10 mouse cellular contexts compared by ENCODE assay signal in genomic region chr6:101353701-101354100, GRCm38 (mm10). TPM values are rescaled to one million over a fixed set of nuclear protein-coding genes. Genes with fewer than 3 reads are reported as not detected.
A peak's percentile ranks its signal among the peaks of the same experiment; 100 is the strongest.
DNase-seq lines count a peak whose midpoint lies in the region; ATAC-seq lines count a peak whose summit lies in the region.
"Had no signal": no experiment of that assay in that cellular context is flagged by ENCODE, and none has a peak within 500 bp of the region (broad histone marks: within the 10 kb centered on the region; RNA-seq: fewer than 3 reads in every experiment).

No protein-coding gene starts in this region.

- whole genome bisulfite sequencing in heart, embryonic 12.5 days: 65% methylated on average over 7 of the region's 7 CpGs
- WGBS in kidney, embryonic 14.5 days: 67% methylated on average over 7 of the region's 7 CpGs
- 51% methylated on average over 7 of the region's 7 CpGs for WGBS in midbrain, embryonic 13.5 days
- 74% methylated on average over 7 of the region's 7 CpGs for WGBS in midbrain, embryonic 11.5 days
- WGBS in stomach, embryonic 16.5 days: 76% methylated on average over 7 of the region's 7 CpGs

- H3K9me3 ChIP-seq in heart, embryonic 12.5 days (replicated peaks): no peaks in the 10 kb centered on the region
- H3K9me3 ChIP-seq in kidney, embryonic 14.5 days (ENCODE audit: control insufficient read depth, low read length): no peaks in the 10 kb centered on the region
- no peaks in the 10 kb centered on the region for H3K9me3 ChIP-seq in midbrain, embryonic 13.5 days
- no peaks in the 10 kb centered on the region for H3K9me3 ChIP-seq in midbrain, embryonic 11.5 days (ENCODE audit: control insufficient read depth, low read length)
- no peaks in the 10 kb centered on the region for H3K9me3 ChIP-seq in stomach, embryonic 16.5 days (replicated peaks; ENCODE audit: control insufficient read depth, low read length)

- DNase-seq in heart, adult 9 months (ENCODE audit: low spot score in 2 of 2): no peak
- peak; percentile 18 to 61 for DNase-seq in kidney, adult 8-10 months
- DNase-seq in midbrain, embryonic 11.5 days (ENCODE audit: low spot score, missing footprints): no peak
- DNase-seq: layer of hippocampus, adult 9-11 months; lung, postnatal 14 days had no signal

- ATAC-seq in heart, embryonic 12.5 days (ENCODE audit: insufficient number of reproducible peaks, low FRiP score): no peak
- ATAC-seq in kidney, embryonic 14.5 days (ENCODE audit: low FRiP score, low TSS enrichment): no peak
- ATAC-seq in midbrain, embryonic 13.5 days: peak; percentile 44; the same call in 1 of the 2 replicates
- ATAC-seq in midbrain, embryonic 11.5 days (ENCODE audit: low FRiP score): no peak
- ATAC-seq in stomach, embryonic 16.5 days (ENCODE audit: insufficient read depth, low FRiP score): no peak
- ATAC-seq: CD4-positive, CD25-positive, alpha-beta regulatory T cell, adult 4 months had no signal

- H3K4me3 ChIP-seq in heart, embryonic 12.5 days: no peak overlapping the region
- H3K4me3 ChIP-seq in kidney, embryonic 14.5 days (ENCODE audit: low read length): no peak overlapping the region
- H3K4me3 ChIP-seq in midbrain, embryonic 13.5 days (replicated peaks): no peak overlapping the region
- no peak overlapping the region for H3K4me3 ChIP-seq in midbrain, embryonic 11.5 days (ENCODE audit: low read depth, low read length)
- no peak overlapping the region for H3K4me3 ChIP-seq in stomach, embryonic 16.5 days (replicated peaks; ENCODE audit: low read length)

- 0 out of 2 replicates have a peak overlapping the region, but pooled peaks have one; percentile 10 for H3K9ac ChIP-seq in heart, embryonic 12.5 days
- no peak overlapping the region for H3K9ac ChIP-seq in kidney, embryonic 14.5 days (ENCODE audit: low read depth, low read length)
- H3K9ac ChIP-seq in midbrain, embryonic 13.5 days (replicated peaks): no peak overlapping the region
- no peak overlapping the region for H3K9ac ChIP-seq in midbrain, embryonic 11.5 days (ENCODE audit: low read length)
- no peak overlapping the region for H3K9ac ChIP-seq in stomach, embryonic 16.5 days (ENCODE audit: low read length)

- H3K4me2 ChIP-seq in heart, embryonic 12.5 days: peak overlapping the region; percentile 46
- H3K4me2 ChIP-seq in kidney, embryonic 14.5 days (replicated peaks; ENCODE audit: low read depth, low read length): no peak overlapping the region
- no peak overlapping the region for H3K4me2 ChIP-seq in midbrain, embryonic 13.5 days (replicated peaks)
- H3K4me2 ChIP-seq in midbrain, embryonic 11.5 days: no peak overlapping the region
- H3K4me2 ChIP-seq in stomach, embryonic 16.5 days (ENCODE audit: low read depth, low read length): no peak overlapping the region

- H3K27me3 ChIP-seq in heart, embryonic 12.5 days (replicated peaks): no peaks in the 10 kb centered on the region
- H3K27me3 ChIP-seq in kidney, embryonic 14.5 days (ENCODE audit: control insufficient read depth, insufficient read depth, low read length): no peaks in the 10 kb centered on the region
- 0 out of 2 replicates have a peak, but pooled peaks cover 5% of the 10 kb centered on the region for H3K27me3 ChIP-seq in midbrain, embryonic 13.5 days
- no peaks in the 10 kb centered on the region for H3K27me3 ChIP-seq in midbrain, embryonic 11.5 days (ENCODE audit: control insufficient read depth, insufficient read depth, low read length)
- H3K27me3 ChIP-seq in stomach, embryonic 16.5 days (ENCODE audit: control insufficient read depth, insufficient read depth, low read length): no peaks in the 10 kb centered on the region

- H3K36me3 ChIP-seq in heart, embryonic 12.5 days: no peaks in the 10 kb centered on the region
- H3K36me3 ChIP-seq in kidney, embryonic 14.5 days (ENCODE audit: control insufficient read depth, insufficient read depth, low read length): no peaks in the 10 kb centered on the region
- H3K36me3 ChIP-seq in midbrain, embryonic 13.5 days: no peaks in the 10 kb centered on the region
- H3K36me3 ChIP-seq in midbrain, embryonic 11.5 days (ENCODE audit: control insufficient read depth, insufficient read depth, low read length): no peaks in the 10 kb centered on the region
- H3K36me3 ChIP-seq in stomach, embryonic 16.5 days (ENCODE audit: control insufficient read depth, insufficient read depth, low read length): no peaks in the 10 kb centered on the region

- H3K27ac ChIP-seq in heart, embryonic 12.5 days (ENCODE audit: poor library complexity, severe bottlenecking): peak overlapping the region; percentile 69
- no peak overlapping the region for H3K27ac ChIP-seq in kidney, embryonic 14.5 days (ENCODE audit: low read depth, low read length)
- H3K27ac ChIP-seq in midbrain, embryonic 13.5 days: no peak overlapping the region
- H3K27ac ChIP-seq in midbrain, embryonic 11.5 days (ENCODE audit: low read depth, low read length): no peak overlapping the region
- peak overlapping the region; percentile 59 for H3K27ac ChIP-seq in stomach, embryonic 16.5 days (ENCODE audit: low read length)

- peaks cover 66% of the 10 kb centered on the region for H3K4me1 ChIP-seq in heart, embryonic 12.5 days (replicated peaks)
- peaks cover 13% of the 10 kb centered on the region; the same call in 1 of the 2 replicates for H3K4me1 ChIP-seq in kidney, embryonic 14.5 days (ENCODE audit: control insufficient read depth, insufficient read depth, low read length)
- H3K4me1 ChIP-seq in midbrain, embryonic 13.5 days (replicated peaks): peaks cover 44% of the 10 kb centered on the region
- H3K4me1 ChIP-seq in midbrain, embryonic 11.5 days (ENCODE audit: control insufficient read depth, insufficient read depth, low read length): peaks cover 9% of the 10 kb centered on the region
- peaks cover 45% of the 10 kb centered on the region for H3K4me1 ChIP-seq in stomach, embryonic 16.5 days (ENCODE audit: control insufficient read depth, insufficient read depth, low read length)

RNA-seq across cellular contexts. Expression of gene Pdzrn3, which starts 24.0 kb away (rescaled TPM):
- 13.6 and 14.0 TPM in 2 replicates for polyA plus RNA-seq in heart, embryonic 12.5 days (2016; fragmentation: Nextera tagmentation; extraction: Ambion mirVana)
- polyA plus RNA-seq in kidney, embryonic 14.5 days (2014; fragmentation: Nextera tagmentation; extraction: Ambion mirVana): 8.4 and 12.1 TPM in 2 replicates
- polyA plus RNA-seq in midbrain, embryonic 13.5 days (2015; fragmentation: Nextera tagmentation; extraction: Ambion mirVana): 22.7 and 33.2 TPM in 2 replicates
- polyA plus RNA-seq in midbrain, embryonic 11.5 days (2014; fragmentation: Nextera tagmentation; extraction: Ambion mirVana): 8.4 and 8.8 TPM in 2 replicates
- 8.3 and 9.1 TPM in 2 replicates for polyA plus RNA-seq in stomach, embryonic 16.5 days (2015; fragmentation: Nextera tagmentation; extraction: Ambion mirVana)
- polyA plus RNA-seq: CD4-positive, CD25-positive, alpha-beta regulatory T cell, adult 4 months had no signal

Comparison
In these comparisons a context has a peak if more than half of its experiments do, and no peak if none do; other contexts are left out.
1. H3K27ac ChIP-seq: peak in heart, embryonic 12.5 days (single experiment) and stomach, embryonic 16.5 days (single experiment); none in kidney, embryonic 14.5 days (single experiment), midbrain, embryonic 13.5 days (single experiment) and midbrain, embryonic 11.5 days (single experiment).
2. DNase-seq: peak in kidney, adult 8-10 months (2 of 2); none in heart, adult 9 months (0 of 2) and midbrain, embryonic 11.5 days (single experiment).